Mouse (Mus musculus) embryo, embryonic 9.5 days (tissue): ENCODE results near the gene Catsperz.

Source experiments
- DNase-seq: peaks from one replicate; pipeline ENCODE4 v3.0.0-alpha.2; 2017; ENCODE audit errors: extremely low spot score

Catsperz gene

GRCm38 (mm10) chr19:6924461-6925306, 496 bp downstream of the Catsperz start:
- peak; percentile 83 for DNase-seq

DNA sequence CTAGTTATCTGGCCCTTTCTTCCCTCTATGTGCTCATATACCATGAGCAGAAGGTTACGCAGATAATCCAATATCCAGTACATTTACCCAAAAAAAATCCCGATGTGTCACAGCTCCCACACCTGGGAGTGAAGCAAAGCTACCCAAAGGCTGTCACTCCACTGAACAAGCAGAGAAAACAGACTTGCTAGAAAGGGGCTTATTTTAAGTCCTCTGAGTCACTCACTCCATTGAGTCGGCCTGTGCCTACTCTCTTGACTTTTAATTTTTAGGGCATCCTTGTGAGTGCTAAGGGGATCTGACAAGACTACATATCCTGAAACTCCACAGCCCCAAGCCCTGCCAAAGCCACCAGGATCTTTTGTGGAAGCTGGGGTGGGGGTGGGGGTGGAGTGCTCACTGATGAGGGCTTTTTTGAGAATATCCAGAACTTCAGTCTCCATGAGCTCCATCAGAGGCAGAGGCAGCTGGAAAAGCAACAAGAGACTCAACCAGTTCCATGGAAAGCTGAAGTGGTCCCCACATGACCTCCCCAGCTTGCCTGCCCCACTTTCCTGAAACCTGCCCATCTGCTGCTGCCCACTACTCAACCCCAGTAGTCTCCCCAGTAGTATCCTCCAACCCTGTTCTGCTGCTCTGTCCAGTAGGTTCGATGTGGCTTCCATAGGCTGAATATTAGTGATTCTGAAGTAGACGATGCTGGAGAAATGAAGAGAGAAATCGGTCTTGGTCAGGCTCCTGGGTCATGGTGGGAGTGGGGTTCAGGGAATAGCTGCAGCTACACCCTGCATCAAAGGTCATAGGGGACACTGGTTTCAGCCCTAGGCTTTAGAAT, 2.1 kb downstream of the Catsperz start:
- no peak for DNase-seq

GRCm38 (mm10) chr19:6921647-6922567, 3.3 kb downstream of the Catsperz start, which contains the start of gene Esrra:
Gene Esrra, minus strand, starts transcription at chr19:6921813.
- DNase-seq, result peak; percentile 100

- no peak for DNase-seq
These were observed 4.2 kb downstream of the Catsperz start for GRCm38 (mm10) chr19:6920741-6921636.

DNA sequence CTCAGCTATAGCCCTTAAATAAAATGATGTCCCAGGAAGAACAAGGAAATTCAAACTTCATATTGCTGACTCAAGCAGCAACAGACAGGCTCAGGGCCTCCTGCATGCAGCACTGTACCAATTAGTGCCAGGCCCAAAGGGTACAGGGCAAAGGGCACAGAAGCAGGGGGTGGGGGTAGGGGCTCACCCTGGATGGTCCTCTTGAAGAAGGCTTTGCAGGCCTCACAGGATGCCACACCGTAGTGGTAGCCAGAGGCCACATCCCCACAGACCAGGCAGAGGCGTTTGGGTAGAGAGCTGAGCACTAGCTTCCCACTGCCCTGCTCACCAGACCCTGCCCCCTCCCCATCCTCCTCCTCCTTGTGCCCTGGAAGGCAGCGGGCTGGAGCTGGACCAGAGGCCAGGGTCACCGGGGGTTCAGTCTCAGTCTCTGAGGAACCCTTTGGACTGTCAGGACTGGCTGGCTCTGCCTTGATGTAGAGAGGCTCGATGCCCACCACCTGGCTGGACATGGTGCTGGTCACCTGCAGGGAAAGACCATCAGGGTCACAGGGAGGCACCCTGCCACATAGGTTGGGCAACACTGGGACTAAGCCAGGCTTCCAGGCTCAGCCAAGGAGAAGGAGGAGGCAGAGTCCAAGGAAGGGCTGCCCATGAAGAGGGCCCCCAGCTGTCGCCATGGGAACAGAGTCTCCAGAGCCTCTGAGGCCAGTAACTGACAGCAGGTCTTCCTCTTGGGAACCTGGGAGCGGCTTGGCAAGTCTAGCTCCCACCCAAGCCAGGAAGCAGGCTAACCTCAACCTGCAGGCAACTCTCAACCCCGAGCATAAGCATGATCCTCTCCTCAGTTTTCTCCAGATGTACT, 5.1 kb downstream of the Catsperz start:
- no peak for DNase-seq

DNA sequence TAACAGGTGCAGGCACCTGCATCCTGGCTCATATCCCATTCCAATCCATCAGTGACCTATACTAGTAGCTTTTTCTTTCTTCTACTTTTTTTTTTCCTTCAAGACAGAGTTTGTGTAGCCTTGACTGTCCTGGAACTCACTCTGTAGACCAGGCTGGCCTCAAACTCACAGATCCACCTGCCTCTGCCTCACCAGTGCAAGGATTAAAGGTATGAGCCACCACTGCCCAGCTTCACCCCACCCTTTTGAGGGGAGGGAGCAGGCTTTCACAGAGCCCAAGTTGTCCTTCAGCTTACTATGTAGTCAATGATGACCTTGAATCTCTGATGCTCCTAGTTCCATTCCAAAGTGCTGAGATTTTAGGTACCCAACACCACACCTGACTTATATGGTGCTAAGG, 5.7 kb downstream of the Catsperz start:
- DNase-seq, result no peak

DNA sequence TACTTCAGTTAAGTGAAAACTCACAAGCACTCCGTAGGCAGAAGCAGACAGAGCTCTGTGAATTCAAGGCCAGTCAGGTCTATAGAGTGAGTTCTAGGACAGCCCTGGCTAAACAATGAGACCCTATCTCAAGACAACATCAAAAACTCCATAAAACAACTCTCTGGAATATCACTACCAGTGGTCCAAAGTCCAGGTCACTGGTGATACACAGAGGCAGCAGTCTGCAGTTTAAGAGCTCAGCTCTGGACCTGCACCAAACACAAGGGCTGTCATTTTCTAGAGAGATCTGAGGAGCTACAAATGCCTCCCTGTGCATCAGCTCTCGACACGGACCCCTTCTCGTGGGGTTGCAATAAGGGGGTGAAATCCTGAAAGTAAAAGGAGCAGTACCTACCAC, 6.9 kb downstream of the Catsperz start:
- no peak for DNase-seq

- no peak for DNase-seq
These were observed 8.7 kb downstream of the Catsperz start for GRCm38 (mm10) chr19:6916496-6916895.

- no peak for DNase-seq
These were observed 9.9 kb downstream of the Catsperz start for GRCm38 (mm10) chr19:6915276-6915675.

DNA sequence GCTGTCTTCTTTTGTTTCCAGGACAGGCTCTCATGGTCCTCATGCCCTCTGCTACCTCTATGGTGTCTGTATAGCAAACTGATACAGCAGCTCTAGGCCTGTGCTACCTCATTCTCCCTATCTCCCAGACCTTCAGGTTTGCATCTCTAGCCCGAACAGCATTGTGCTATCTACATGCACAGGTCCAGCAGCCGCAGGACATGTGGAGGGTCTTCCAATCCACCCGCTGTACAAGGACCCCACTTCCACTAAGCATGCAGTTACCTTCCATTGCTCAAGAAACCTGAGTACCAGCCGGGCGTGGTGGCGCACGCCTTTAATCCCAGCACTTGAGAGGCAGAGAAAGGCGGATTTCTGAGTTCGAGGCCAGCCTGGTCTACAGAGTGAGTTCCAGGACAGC, 10.6 kb downstream of the Catsperz start:
- DNase-seq, result no peak

DNA sequence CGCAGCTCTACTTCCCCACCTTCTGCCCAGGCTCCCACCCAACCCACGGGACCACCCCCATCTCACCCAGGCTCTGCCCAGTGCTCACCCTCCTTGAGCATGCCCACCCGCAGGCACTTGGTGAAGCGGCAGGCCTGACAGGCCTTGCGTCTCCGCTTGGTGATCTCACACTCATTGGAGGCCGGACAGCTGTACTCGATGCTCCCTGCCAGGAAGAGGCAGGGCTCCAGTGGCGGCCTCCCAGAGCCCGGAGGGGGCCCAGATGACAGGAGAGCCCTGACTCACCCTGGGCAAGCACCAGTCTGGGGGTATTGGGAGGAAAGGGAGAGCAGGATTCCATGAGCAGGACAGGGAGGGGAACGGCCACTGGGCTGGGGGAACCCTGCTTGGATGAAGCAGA, 11.2 kb downstream of the Catsperz start:
- DNase-seq, result no peak

- no peak for DNase-seq
These were observed 12.1 kb downstream of the Catsperz start for GRCm38 (mm10) chr19:6913036-6913435.

DNA sequence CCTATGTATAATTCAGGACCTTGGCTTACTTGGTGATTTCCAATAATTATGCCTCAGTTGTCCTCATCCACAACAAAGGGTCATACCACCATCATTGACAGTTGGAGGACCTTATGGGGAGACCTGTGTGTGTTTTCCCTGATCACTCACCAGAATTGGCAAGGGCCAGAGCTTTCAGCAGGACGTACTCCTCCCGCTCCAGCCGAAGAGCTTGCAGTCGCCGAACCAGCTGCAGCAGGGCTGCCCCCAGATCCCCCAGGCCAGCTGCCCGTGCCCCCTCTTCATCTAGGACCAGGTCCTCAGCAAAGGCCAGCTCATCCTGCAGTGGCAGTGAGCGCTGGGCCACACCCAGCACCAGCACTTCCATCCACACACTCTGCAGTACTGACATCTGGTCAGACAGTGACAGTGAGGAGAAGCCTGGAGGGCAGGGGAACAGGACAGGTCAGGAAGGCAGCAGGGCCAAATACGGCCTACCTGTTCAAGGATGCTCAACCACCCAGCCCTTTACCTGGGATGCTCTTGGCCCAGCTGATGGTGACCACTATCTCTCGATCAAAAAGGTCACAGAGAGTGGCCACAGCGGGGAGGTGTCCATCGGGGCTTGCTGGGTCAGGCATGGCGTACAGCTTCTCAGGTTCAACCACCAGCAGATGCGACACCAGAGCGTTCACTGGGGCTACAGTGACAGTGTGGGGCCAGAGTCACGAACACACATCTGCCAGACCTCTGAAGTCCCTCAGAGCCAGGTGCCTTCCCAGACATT, 12.8 kb downstream of the Catsperz start:
- peak; percentile 0 for DNase-seq

GRCm38 (mm10) chr19:6911101-6912074, 13.8 kb downstream of the Catsperz start:
- no peak for DNase-seq

GRCm38 (mm10) chr19:6910306-6910705, 14.9 kb downstream of the Catsperz start:
- DNase-seq, result peak; percentile 70

GRCm38 (mm10) chr19:6909507-6910289, 15.5 kb downstream of the Catsperz start, which contains the start of the genes Trmt112 and Prdx5:
Gene Trmt112, plus strand, starts transcription at chr19:6909698.
Gene Prdx5, minus strand, starts transcription at chr19:6910106.
- peak; percentile 88 for DNase-seq

DNA sequence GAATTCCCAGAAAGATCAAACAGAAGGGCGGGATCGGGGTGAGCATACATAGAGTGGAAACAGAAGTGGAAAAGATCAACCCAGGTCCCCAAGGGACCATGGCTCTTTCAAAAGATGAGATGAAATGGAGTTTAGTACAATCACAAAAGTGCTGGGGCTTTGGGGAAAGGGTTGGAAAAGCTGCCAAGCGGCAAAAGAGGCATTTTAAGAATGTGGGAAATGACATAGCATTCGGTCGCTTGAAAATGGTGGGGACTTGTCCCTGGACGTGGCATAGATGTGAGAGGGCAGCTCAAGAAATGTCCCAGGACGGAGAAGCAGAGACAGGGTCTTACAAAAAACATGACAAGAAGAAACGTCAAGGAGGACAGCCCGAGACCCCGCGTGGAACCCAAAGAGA, 16.2 kb downstream of the Catsperz start:
- no peak for DNase-seq
